Mouse (Mus musculus) hindbrain, postnatal 0 days (tissue): ENCODE results near the gene Mcl1. TPM values are rescaled to one million over a fixed set of nuclear protein-coding genes. Genes with fewer than 3 reads are reported as not detected.
"Not testable (repeated sequence)": the region's sequence is repeated elsewhere in the genome, so short reads cannot be mapped to it uniquely, and the experiment has no call there.

Experiments
- ATAC-seq: fragments of 200-750 bp; cut with Nextera tagmentation; 2 replicates; pipeline ENCODE4 v1.8.0; 2017; ENCODE audit warnings: mild to moderate bottlenecking, moderate TSS enrichment, moderate library complexity
- DNase-seq: peaks from one replicate; pipeline ENCODE4 v3.0.0-alpha.2; 2015; ENCODE audit warnings: low spot score
- H3K27ac ChIP-seq: fragments of 300-500 bp; sonication (generic); 2 replicates; pipeline ENCODE4 v1.5.1; 2014; ENCODE audit warnings: mild to moderate bottlenecking
- H3K27me3 ChIP-seq: fragments of 300-500 bp; sonication (generic); 2 replicates; pipeline ENCODE4 v1.6.1; 2014; ENCODE audit warnings: low read length, mixed read lengths; ENCODE audit not compliant: insufficient read depth
- H3K36me3 ChIP-seq: fragments of 300-500 bp; sonication (generic); 2 replicates; pipeline ENCODE4 v1.6.1; 2014; ENCODE audit warnings: low read length, mixed read lengths; ENCODE audit not compliant: insufficient read depth
- H3K4me1 ChIP-seq: fragments of 300-500 bp; sonication (generic); 2 replicates; pipeline ENCODE4 v1.6.1; 2014; ENCODE audit warnings: antibody characterized with exemption, low read length, mixed read lengths; ENCODE audit not compliant: insufficient read depth
- H3K4me2 ChIP-seq: fragments of 300-500 bp; sonication (generic); 2 replicates; pipeline ENCODE4 v1.6.1; 2014; ENCODE audit warnings: low read depth, mild to moderate bottlenecking, low read length, moderate library complexity, mixed read lengths
- H3K4me3 ChIP-seq: fragments of 300-500 bp; sonication (generic); 2 replicates; pipeline ENCODE4 v1.5.1; 2014; ENCODE audit warnings: low read length
- H3K9ac ChIP-seq: fragments of 300-500 bp; sonication (generic); replicated peaks from 2 replicates; pipeline ENCODE4 v1.6.1; 2014; ENCODE audit warnings: mild to moderate bottlenecking, low read length, moderate library complexity, mixed read lengths
- H3K9me3 ChIP-seq: fragments of 300-500 bp; sonication (generic); 2 replicates; pipeline ENCODE4 v1.6.1; 2016; ENCODE audit warnings: low read length, mixed read lengths
- CTCF ChIP-seq: IDR thresholded peaks from 2 replicates; pipeline ENCODE4 v1.5.1; 2016; ENCODE audit warnings: antibody characterized with exemption, control low read depth, low read depth
- WGBS: fragments of 180-500 bp; shearing (Covaris S2); extraction: QIAGEN DNeasy Blood & Tissue Kit; methylation state at CpG from one replicate; pipeline ENCODE4 v1.1.7; 2014; 5-methylcytosine and 5-hydroxymethylcytosine counted together
- polyA plus RNA-seq: library from polyadenylated mRNA; unstranded; fragments of >200 nt; fragmentation: Nextera tagmentation; extraction: Ambion mirVana; gene quantifications from 2 replicates; pipeline ENCODE4 v1.2.1, GENCODE M21; 2015
- total RNA-seq: library from RNA; depleted of rRNA; stranded (reverse); fragments of >200 nt; gene quantifications from 2 replicates; pipeline ENCODE4 v1.2.3, GENCODE M21; 2014

Gene Mcl1
- total and polyA plus RNA-seq, 2 experiments from 2014 or later: 41.5 to 110 TPM

DNA sequence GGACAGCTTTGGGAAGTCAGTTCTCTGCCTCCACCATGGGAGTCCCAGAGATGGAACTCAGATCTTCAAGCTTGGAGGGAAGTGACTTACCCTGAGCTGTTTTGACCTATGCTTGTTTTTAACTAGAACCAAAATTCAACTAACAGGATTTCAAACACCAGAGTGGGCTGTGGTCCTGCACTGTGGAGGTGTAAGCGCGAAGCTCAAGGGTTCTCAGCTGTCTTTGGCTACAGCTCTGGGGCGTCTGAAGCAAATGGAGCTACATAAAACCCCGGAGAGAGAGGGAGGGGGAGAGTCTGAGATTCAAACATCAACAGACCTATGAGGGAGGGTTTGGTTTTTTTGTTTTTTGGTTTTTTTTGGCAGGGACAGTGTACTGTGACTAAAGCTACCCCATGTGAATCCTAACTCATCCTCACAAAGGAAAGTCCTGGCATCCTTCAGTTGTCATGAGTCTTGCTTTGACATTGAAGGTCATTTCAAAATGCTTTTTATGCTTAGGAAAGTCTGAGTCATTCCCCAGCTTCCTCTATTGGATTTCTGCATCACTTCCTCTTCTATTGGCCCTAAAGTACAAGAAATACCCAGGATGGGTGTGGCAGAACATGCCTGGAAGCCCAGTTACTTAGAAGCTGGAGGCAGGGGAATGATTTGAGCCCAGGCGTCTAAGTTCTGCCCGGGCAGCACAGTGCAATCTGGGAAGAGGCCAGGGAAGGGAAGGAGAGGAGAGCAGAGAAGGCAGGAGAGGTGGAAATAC lies 8.1 kb upstream of the Mcl1 start:
- Histone ChIP-seq H3K4me2 (no peak overlapping the region), H3K36me3 (no peaks in the 10 kb centered on the region), H3K9me3 (no peaks in the 10 kb centered on the region), H3K27ac (peak overlapping the region; percentile 26; the same call in 1 of the 2 replicates), H3K27me3 (no peaks in the 10 kb centered on the region), H3K9ac (no peak overlapping the region), H3K4me1 (no peaks in the 10 kb centered on the region), H3K4me3 (no peak overlapping the region)
- ATAC-seq (no peak), DNase-seq (no peak)
- TF ChIP-seq CTCF: no peak
- 75% methylated on average over 6 of the region's 6 CpGs for WGBS

DNA sequence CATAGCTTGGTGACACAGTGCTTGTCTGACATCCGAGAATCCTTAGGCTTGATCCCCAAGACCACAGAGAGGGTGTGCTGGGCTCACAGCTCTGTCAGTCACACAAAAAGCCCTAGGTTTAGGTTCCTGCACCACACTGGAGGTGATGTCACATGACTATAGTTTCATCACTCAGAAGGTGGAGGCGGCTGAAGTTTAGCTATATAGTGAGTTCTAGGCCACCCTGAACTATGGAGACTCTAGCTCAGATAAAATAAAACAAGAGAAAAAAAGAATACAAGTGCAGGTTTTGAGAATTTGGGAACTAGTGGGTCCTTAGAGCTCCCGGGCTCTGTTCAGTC lies 7.6 kb upstream of the Mcl1 start:
- H3K27me3 ChIP-seq: no peaks in the 10 kb centered on the region
- DNase-seq: no peak
- H3K36me3 ChIP-seq: no peaks in the 10 kb centered on the region
- no peak for TF ChIP-seq CTCF
- no peak for ATAC-seq
- H3K27ac ChIP-seq: peak overlapping the region; percentile 26; the same call in 1 of the 2 replicates
- no peak overlapping the region for H3K4me2 ChIP-seq
- H3K9me3 ChIP-seq: no peaks in the 10 kb centered on the region
- 87% methylated on average over 3 of the region's 3 CpGs for WGBS
- H3K9ac ChIP-seq: no peak overlapping the region
- H3K4me3 ChIP-seq: no peak overlapping the region
- no peaks in the 10 kb centered on the region for H3K4me1 ChIP-seq

DNA sequence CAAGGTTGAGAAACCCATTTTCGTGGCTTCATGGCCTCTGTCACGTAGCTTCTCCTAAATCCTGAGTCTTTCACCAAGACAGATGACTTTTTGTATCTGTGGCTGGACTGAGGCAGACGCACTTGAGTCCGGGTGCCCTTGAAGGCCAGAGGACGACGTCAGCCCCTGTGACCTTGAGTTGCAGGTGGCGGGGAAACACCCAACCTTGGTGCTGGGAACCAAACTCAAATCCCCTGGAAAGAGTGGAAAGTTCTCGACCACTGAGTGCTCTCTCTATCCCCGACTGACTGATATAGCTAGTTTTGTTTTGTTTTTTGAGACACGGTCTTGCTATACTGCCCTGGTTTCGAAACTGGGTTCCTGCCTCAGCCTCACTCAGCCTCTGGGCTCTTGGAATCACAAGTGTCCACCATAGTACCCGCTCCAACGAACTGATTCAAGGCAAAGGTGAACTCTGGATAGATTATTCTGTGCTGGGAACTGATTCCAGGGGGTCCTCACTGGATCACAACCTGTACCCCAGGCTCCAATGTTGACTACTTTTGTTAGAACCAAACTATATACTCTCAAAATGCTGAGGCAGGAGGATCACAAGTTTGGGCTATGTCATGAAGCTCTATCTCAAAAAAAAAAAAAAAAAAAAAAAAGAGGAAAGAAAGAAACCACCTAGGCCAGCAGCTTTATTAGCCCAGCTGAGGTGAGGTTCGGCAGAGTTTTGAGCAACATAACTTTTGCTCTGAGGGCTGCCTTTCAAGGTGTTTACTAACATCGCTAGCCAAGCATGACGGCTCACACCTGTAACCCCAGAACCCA lies 7.0 kb upstream of the Mcl1 start:
- H3K4me2 ChIP-seq: no peak overlapping the region
- no peaks in the 10 kb centered on the region for H3K9me3 ChIP-seq
- no peak overlapping the region for H3K9ac ChIP-seq
- no peaks in the 10 kb centered on the region for H3K27me3 ChIP-seq
- no peak for TF ChIP-seq CTCF
- H3K4me1 ChIP-seq: no peaks in the 10 kb centered on the region
- ATAC-seq (no peak), DNase-seq (no peak)
- 90% methylated on average over 16 of the region's 16 CpGs for WGBS
- no peak overlapping the region for H3K27ac ChIP-seq
- no peak overlapping the region for H3K4me3 ChIP-seq
- H3K36me3 ChIP-seq: no peaks in the 10 kb centered on the region

DNA sequence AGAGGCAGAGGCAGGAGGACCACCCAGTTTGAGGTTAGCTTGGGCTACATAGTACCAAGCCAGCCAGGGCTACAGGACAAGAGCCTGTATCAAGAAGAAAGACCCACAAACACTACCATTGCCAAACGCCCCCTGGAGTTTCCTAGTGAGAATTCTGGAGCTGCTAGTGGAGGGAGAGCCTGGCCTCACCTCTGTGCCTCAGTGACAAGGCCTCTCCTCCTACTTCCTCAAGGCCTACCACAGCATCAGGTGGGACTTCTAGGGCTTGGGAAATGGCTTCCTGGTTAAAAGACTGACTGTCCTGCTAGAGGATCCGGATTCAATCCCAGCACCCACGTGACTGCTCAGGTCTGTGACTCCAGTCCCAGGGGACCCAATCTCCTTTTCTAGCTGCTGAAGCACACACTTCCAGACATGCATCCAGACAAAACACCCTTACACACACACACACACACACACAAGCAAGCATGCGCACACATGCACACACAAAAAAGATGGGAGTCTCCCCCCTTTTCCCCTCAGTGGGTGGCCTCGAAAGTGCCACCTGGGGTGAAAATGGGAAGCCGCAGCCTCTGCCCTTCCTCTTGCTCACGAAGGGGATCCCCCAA lies 6.3 kb upstream of the Mcl1 start:
- Histone ChIP-seq H3K27me3 (no peaks in the 10 kb centered on the region), H3K4me3 (no peak overlapping the region), H3K27ac (no peak overlapping the region), H3K9me3 (no peaks in the 10 kb centered on the region), H3K4me2 (no peak overlapping the region), H3K9ac (no peak overlapping the region), H3K4me1 (no peaks in the 10 kb centered on the region), H3K36me3 (no peaks in the 10 kb centered on the region)
- WGBS: 57% methylated on average over 7 of the region's 7 CpGs
- DNase-seq: no peak
- ATAC-seq: no peak
- no peak for TF ChIP-seq CTCF

DNA sequence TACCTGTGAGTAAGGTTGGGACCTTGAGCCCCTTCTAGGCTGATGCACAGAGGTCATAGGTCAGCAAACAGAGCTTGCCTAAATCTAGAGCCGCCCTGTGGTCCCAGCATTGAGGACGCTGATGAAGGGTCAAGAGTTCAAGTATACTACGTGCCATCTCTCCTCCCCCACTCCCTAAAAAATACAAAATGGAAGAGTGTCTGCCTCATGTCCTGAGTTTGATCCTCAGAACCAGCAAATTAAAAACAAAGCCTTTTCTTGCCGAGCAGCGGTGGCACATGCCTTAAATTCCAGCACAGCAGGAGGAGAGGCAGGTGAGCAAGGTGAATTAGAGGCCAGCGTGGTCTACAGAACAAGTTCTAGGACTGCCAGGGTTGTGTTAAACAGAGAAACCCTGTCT lies 5.7 kb upstream of the Mcl1 start:
- 26% methylated on average over 6 of the region's 6 CpGs for WGBS
- no peak overlapping the region for H3K9ac ChIP-seq
- ATAC-seq: no peak
- TF ChIP-seq CTCF: no peak
- H3K4me1 ChIP-seq: no peaks in the 10 kb centered on the region
- no peak overlapping the region for H3K27ac ChIP-seq
- no peak overlapping the region for H3K4me3 ChIP-seq
- no peak for DNase-seq
- H3K9me3 ChIP-seq: no peaks in the 10 kb centered on the region
- no peaks in the 10 kb centered on the region for H3K27me3 ChIP-seq
- no peak overlapping the region for H3K4me2 ChIP-seq
- H3K36me3 ChIP-seq: no peaks in the 10 kb centered on the region

DNA sequence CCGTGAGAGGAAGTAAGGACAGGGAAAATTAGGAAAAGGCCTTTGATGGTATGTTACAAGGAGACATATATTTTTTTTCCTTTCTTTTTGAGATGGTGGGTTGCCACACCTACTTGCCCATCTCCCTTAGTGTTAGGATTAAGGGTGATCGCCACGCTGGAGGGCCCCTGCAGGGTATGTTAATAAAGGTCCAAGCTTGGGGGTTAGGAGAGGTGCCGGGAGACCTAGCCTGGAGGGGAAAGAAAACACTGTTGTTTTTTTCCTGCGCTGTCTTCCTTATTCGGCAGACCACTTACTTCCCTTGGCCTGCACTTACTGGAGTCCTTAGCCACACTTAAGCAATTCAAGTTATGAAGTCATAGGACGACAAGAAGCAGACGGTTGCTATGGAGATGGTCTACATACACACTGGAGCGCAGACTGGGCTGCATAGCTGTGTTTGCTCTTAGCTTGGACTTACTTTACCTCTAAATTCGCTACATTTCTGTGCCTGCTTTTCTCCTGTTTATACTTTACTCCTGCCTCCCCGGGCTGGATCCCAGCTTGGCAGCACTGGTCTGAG lies 5.0 kb upstream of the Mcl1 start:
- 22% methylated on average over 11 of the region's 11 CpGs for WGBS
- Histone ChIP-seq H3K36me3 (no peaks in the 10 kb centered on the region), H3K9ac (no peak overlapping the region), H3K4me3 (no peak overlapping the region), H3K27me3 (no peaks in the 10 kb centered on the region), H3K4me2 (no peak overlapping the region), H3K4me1 (no peaks in the 10 kb centered on the region), H3K9me3 (no peaks in the 10 kb centered on the region), H3K27ac (peak overlapping the region; percentile 26; the same call in 1 of the 2 replicates)
- ATAC-seq: no peak
- no peak for TF ChIP-seq CTCF
- DNase-seq: peak; percentile 46

DNA sequence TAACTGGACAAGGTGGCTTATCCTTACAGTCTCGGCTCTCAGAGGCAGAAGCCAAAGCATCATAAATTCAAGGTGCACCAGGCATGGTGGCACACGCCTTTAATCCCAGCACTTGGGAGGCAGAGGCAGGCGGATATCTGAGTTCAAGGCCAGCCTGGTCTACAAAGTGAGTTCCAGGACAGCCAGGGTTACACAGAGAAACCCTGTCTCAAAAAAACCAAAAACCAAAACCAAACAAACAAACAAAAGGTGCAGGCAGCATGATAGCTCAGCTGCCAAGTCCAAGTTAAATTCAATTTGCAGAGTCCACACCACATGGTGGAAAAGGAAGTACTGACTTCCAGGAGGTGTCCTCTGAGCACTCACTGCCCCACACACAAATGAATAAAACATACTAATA lies 4.2 kb upstream of the Mcl1 start:
- H3K4me3 ChIP-seq, H3K27ac ChIP-seq: not testable (repeated sequence)

More for the DNA sequence above, 4.2 kb upstream of the Mcl1 start:
- DNase-seq, H3K9ac ChIP-seq, H3K4me1 ChIP-seq, H3K9me3 ChIP-seq, H3K36me3 ChIP-seq, H3K27me3 ChIP-seq, ATAC-seq, H3K4me2 ChIP-seq: not testable (repeated sequence)
- WGBS: 96% methylated on average over 3 of the region's 3 CpGs
